Mouse (Mus musculus) cerebellum, adult 2 months (tissue): ENCODE measurements around the gene Cyren. TPM values are rescaled to one million over a fixed set of nuclear protein-coding genes. Genes with fewer than 3 reads are reported as not detected.
A peak's percentile ranks its signal among the peaks of the same experiment; 100 is the strongest.

Experiments
- DNase-seq, 2 experiments: peaks; one replicate each; pipeline ENCODE4 v3.0.0; 2021
- H3K27ac ChIP-seq: fragments of 200-500 bp; 2 replicates; pipeline ENCODE4 v1.5.1; 2012; ENCODE audit warnings: low read length, control low read depth, inconsistent platforms; ENCODE audit not compliant: insufficient read depth
- H3K27me3 ChIP-seq: fragments of 200-500 bp; 2 replicates; pipeline ENCODE4 v1.6.1; 2012; ENCODE audit warnings: inconsistent platforms, mild to moderate bottlenecking, low read length, moderate library complexity; ENCODE audit not compliant: control insufficient read depth, insufficient read depth
- H3K4me1 ChIP-seq: fragments of 200-500 bp; 2 replicates; pipeline ENCODE4 v1.6.1; 2011; ENCODE audit warnings: low read length; ENCODE audit not compliant: control insufficient read depth, insufficient read depth
- H3K4me3 ChIP-seq: fragments of 200-500 bp; replicated peaks from 2 replicates; pipeline ENCODE3; 2011; ENCODE audit warnings: mild to moderate bottlenecking, low read depth, low read length, control low read depth; ENCODE audit not compliant: insufficient read depth
- CTCF ChIP-seq: fragments of 200-500 bp; IDR thresholded peaks from 2 replicates; pipeline ENCODE4 v1.5.1; 2011; ENCODE audit warnings: low read depth, mild to moderate bottlenecking, control low read depth, low read length, moderate library complexity, borderline replicate concordance; ENCODE audit not compliant: insufficient read depth
- POLR2A ChIP-seq: fragments of 200-500 bp; IDR thresholded peaks from 2 replicates; pipeline ENCODE4 v1.6.1; 2011; ENCODE audit warnings: low read length, control low read depth, borderline replicate concordance; ENCODE audit not compliant: insufficient read depth
- WGBS: fragments of 180-500 bp; shearing (Covaris S2); methylation state at CpG from one replicate; pipeline ENCODE4 v1.1.7; 2018; 5-methylcytosine and 5-hydroxymethylcytosine counted together
- polyA plus RNA-seq: library from polyadenylated mRNA; depleted of rRNA; stranded (reverse); fragments of >200 nt; gene quantifications from 2 replicates; pipeline ENCODE4 v1.2.3, GENCODE M21; 2012

Cyren gene
- polyA plus RNA-seq, 1 experiment, result 4.9 TPM

- TF ChIP-seq CTCF (no peak), POLR2A (no peak)
- WGBS, result 46% methylated on average over 7 of the region's 7 CpGs
- peak; percentile 37 to 52 for DNase-seq
- no peak overlapping the region for H3K4me3 ChIP-seq
- peaks cover 8% of the 10 kb centered on the region for H3K4me1 ChIP-seq
- no peaks in the 10 kb centered on the region for H3K27me3 ChIP-seq
- H3K27ac ChIP-seq, result 0 out of 2 replicates have a peak overlapping the region, but pooled peaks have one; percentile 10
Measured at GRCm38 (mm10) chr6:34895569-34895968, 17.7 kb upstream of the Cyren start.

GRCm38 (mm10) chr6:34889185-34889584, 11.3 kb upstream of the Cyren start:
- H3K4me1 ChIP-seq, result no peaks in the 10 kb centered on the region
- TF ChIP-seq POLR2A (no peak), CTCF (no peak)
- H3K4me3 ChIP-seq, result no peak overlapping the region
- no peak for DNase-seq
- H3K27me3 ChIP-seq, result no peaks in the 10 kb centered on the region
- 43% methylated on average over 4 of the region's 4 CpGs for WGBS
- no peak overlapping the region for H3K27ac ChIP-seq

DNA sequence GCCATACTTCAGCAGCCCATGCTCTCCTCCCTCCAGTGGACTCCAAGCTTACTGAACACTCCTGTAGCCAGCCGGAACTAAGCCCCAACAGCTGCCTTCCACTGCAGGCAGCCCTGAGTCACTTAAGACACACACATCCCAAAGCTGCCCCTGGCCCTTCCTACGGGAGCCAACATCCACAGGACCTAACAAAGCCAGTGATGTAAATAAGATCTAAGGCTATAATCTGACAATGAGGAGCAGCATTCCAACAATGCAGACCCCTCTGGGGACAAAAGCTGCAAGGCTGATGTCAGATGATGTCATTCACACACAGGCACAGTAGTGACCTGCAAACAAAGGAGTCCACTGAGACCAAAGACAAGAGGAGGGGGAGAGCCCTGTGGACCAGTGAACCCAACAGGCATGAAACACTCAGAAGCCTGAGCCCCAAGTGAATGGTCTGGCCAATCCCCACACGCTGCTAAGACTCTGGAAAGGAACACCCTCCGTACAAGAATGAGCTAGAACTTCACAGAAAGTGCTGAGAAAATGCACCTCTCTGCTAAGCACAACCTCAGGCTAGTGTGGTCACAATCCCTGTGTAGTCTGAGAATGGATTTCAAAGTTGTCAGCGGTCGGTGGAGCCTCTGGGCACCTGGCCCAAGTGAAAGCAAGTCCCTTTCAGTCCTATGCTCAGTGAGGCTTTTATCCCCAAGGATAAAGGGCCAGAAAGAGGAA, 9.4 kb upstream of the Cyren start:
- Histone ChIP-seq H3K27ac (no peak overlapping the region; the same call in 1 of the 2 replicates), H3K27me3 (no peaks in the 10 kb centered on the region), H3K4me1 (no peaks in the 10 kb centered on the region), H3K4me3 (no peak overlapping the region)
- no peak for DNase-seq
- 53% methylated on average over 6 of the region's 6 CpGs for WGBS
- TF ChIP-seq POLR2A, result no peak
- TF ChIP-seq CTCF, result no peak

- DNase-seq, result no peak
- Histone ChIP-seq H3K27me3 (no peaks in the 10 kb centered on the region), H3K27ac (no peak overlapping the region), H3K4me1 (no peaks in the 10 kb centered on the region), H3K4me3 (no peak overlapping the region)
- TF ChIP-seq POLR2A (no peak), CTCF (no peak)
- 93% methylated on average over 7 of the region's 7 CpGs for WGBS
Measured at GRCm38 (mm10) chr6:34884724-34885123, 6.9 kb upstream of the Cyren start.

DNA sequence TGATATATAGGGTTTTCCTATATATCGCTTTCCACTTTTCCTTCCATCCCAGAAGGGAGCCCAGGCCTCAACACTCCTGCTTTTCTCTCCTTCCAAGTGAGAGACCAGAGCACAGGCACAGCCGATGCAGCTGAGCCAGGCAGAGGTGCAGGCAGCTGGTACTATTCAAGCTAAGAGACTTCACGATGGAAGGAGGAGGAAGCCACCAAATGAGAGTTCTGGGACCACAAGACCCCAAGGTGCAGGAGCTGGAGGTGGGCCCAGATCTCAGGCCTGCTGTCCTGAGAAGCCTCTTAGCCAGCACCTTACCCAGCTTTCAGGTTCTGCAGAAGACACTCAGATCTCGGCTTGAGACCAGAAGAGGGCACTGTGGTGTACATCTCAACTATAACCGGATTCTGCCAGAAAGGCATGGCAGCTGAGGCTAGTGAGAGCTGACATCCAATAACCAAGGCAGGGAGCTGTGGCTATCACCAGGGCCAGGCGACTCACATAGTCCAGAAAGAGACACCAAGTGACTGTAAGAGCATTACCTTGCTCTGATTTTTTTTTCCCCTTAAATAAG, 2.1 kb upstream of the Cyren start:
- no peaks in the 10 kb centered on the region for H3K4me1 ChIP-seq
- peak; percentile 60 to 62 for DNase-seq
- TF ChIP-seq POLR2A, result no peak
- TF ChIP-seq CTCF, result peak; percentile 55; the same call in 1 of the 2 replicates

GRCm38 (mm10) chr6:34879101-34879740, 1.4 kb upstream of the Cyren start:
- 91% methylated on average over 16 of the region's 16 CpGs for WGBS
- H3K4me1 ChIP-seq, result no peaks in the 10 kb centered on the region
- no peaks in the 10 kb centered on the region for H3K27me3 ChIP-seq
- no peak overlapping the region for H3K27ac ChIP-seq
- no peak overlapping the region for H3K4me3 ChIP-seq
- TF ChIP-seq POLR2A (no peak), CTCF (no peak)
- DNase-seq, result no peak

More for the DNA sequence above, 2.1 kb upstream of the Cyren start:
- no peak overlapping the region for H3K4me3 ChIP-seq
- no peaks in the 10 kb centered on the region for H3K27me3 ChIP-seq
- WGBS, result 50% methylated on average over 6 of the region's 6 CpGs
- no peak overlapping the region for H3K27ac ChIP-seq

GRCm38 (mm10) chr6:34876835-34877156, 1.1 kb downstream of the Cyren start:
- H3K27me3 ChIP-seq, result no peaks in the 10 kb centered on the region
- no peaks in the 10 kb centered on the region for H3K4me1 ChIP-seq
- 43% methylated on average over 2 of the region's 2 CpGs for WGBS
- peak in 1 of 2 experiments; percentile 17 for DNase-seq
- TF ChIP-seq POLR2A (no peak), CTCF (no peak)
- H3K4me3 ChIP-seq, result no peak overlapping the region
- H3K27ac ChIP-seq, result no peak overlapping the region
